ENCODE assay signal across 12 mouse cellular contexts in genomic region chr4:70531021-70531420, GRCm38 (mm10). TPM values are rescaled to one million over a fixed set of nuclear protein-coding genes. Genes with fewer than 3 reads are reported as not detected.
A peak's percentile ranks its signal among the peaks of the same experiment; 100 is the strongest.
DNase-seq lines count a peak whose midpoint lies in the region; ATAC-seq and TF ChIP-seq lines count a peak whose summit lies in the region.
"Had no signal": no experiment of that assay in that cellular context is flagged by ENCODE, and none has a peak within 500 bp of the region (broad histone marks: within the 10 kb centered on the region; RNA-seq: fewer than 3 reads in every experiment).

No protein-coding gene starts in this region.

- no peaks in the 10 kb centered on the region for H3K9me3 ChIP-seq in liver, embryonic 11.5 days (ENCODE audit: control insufficient read depth, low read length)
- no peaks in the 10 kb centered on the region for H3K9me3 ChIP-seq in forebrain, embryonic 16.5 days (ENCODE audit: control insufficient read depth, low read length)
- no peaks in the 10 kb centered on the region for H3K9me3 ChIP-seq in liver, postnatal 0 days (ENCODE audit: low read length)
- no peaks in the 10 kb centered on the region for H3K9me3 ChIP-seq in neural tube, embryonic 13.5 days
- H3K9me3 ChIP-seq in heart, embryonic 11.5 days (replicated peaks; ENCODE audit: control insufficient read depth, low read length): no peaks in the 10 kb centered on the region
- H3K9me3 ChIP-seq: heart, embryonic 10.5 days; kidney, embryonic 15.5 days had no signal

- TF ChIP-seq EP300 in liver, postnatal 0 days (IDR thresholded peaks at IDR 0.05; ENCODE audit: low read depth): peak; percentile 36; the same call in 1 of the 2 replicates

- H3K79me2 ChIP-seq in liver, adult 2 months (ENCODE audit: control insufficient read depth, insufficient read depth, low read length): peaks cover 3% of the 10 kb centered on the region; the same call in 1 of the 2 replicates

- peak overlapping the region; percentile 30; the same call in 1 of the 2 replicates for H3K27ac ChIP-seq in liver, adult 2 months (replicated peaks; ENCODE audit: insufficient read depth, low read depth, low read length)
- no peak overlapping the region for H3K27ac ChIP-seq in liver, embryonic 11.5 days (ENCODE audit: low read depth, low read length)
- H3K27ac ChIP-seq in forebrain, embryonic 16.5 days (ENCODE audit: low read length): no peak overlapping the region
- peak overlapping the region; percentile 91 for H3K27ac ChIP-seq in liver, postnatal 0 days (ENCODE audit: low read depth)
- H3K27ac ChIP-seq in neural tube, embryonic 13.5 days (replicated peaks): no peak overlapping the region
- H3K27ac ChIP-seq in heart, embryonic 11.5 days (ENCODE audit: low read depth, low read length): no peak overlapping the region
- H3K27ac ChIP-seq: heart, embryonic 10.5 days; kidney, embryonic 15.5 days had no signal

- no peak overlapping the region; the same call in 1 of the 2 replicates for H3K4me3 ChIP-seq in liver, adult 2 months (ENCODE audit: insufficient read depth, low read depth, low read length)
- no peak overlapping the region for H3K4me3 ChIP-seq in liver, embryonic 11.5 days (ENCODE audit: low read depth, low read length)
- peak overlapping the region; percentile 12 for H3K4me3 ChIP-seq in forebrain, embryonic 16.5 days (replicated peaks; ENCODE audit: low read length)
- H3K4me3 ChIP-seq in liver, postnatal 0 days (ENCODE audit: low read depth, low read length): 0 out of 2 replicates have a peak overlapping the region, but pooled peaks have one; percentile 9
- peak overlapping the region; percentile 25 for H3K4me3 ChIP-seq in neural tube, embryonic 13.5 days
- H3K4me3 ChIP-seq in heart, embryonic 11.5 days (ENCODE audit: low read depth, low read length): no peak overlapping the region
- H3K4me3 ChIP-seq: heart, embryonic 10.5 days; kidney, embryonic 15.5 days had no signal

- no peak for ATAC-seq in liver, embryonic 11.5 days (replicated peaks; ENCODE audit: low FRiP score)
- ATAC-seq in forebrain, embryonic 16.5 days: no peak
- ATAC-seq in liver, postnatal 0 days: peak; percentile 43
- ATAC-seq in neural tube, embryonic 13.5 days (ENCODE audit: low read depth): no peak
- no peak for ATAC-seq in heart, embryonic 11.5 days (replicated peaks; ENCODE audit: insufficient number of reproducible peaks, low FRiP score, low TSS enrichment)

- no peaks in the 10 kb centered on the region for H3K27me3 ChIP-seq in liver, adult 2 months (ENCODE audit: control insufficient read depth, insufficient read depth, low read length)
- H3K27me3 ChIP-seq in liver, embryonic 11.5 days (replicated peaks; ENCODE audit: control insufficient read depth, insufficient read depth, low read length): no peaks in the 10 kb centered on the region
- H3K27me3 ChIP-seq in forebrain, embryonic 16.5 days (replicated peaks; ENCODE audit: control insufficient read depth, insufficient read depth, low read length): no peaks in the 10 kb centered on the region
- H3K27me3 ChIP-seq in liver, postnatal 0 days (ENCODE audit: insufficient read depth, low read length): no peaks in the 10 kb centered on the region
- H3K27me3 ChIP-seq in neural tube, embryonic 13.5 days: no peaks in the 10 kb centered on the region
- H3K27me3 ChIP-seq in heart, embryonic 11.5 days (ENCODE audit: control insufficient read depth, insufficient read depth, low read length): no peaks in the 10 kb centered on the region
- H3K27me3 ChIP-seq: kidney, embryonic 15.5 days had no signal

- no peak for TF ChIP-seq CTCF in liver, adult 2 months (IDR thresholded peaks at IDR 0.05; ENCODE audit: low read depth, low read length)
- TF ChIP-seq CTCF in liver, postnatal 0 days (IDR thresholded peaks at IDR 0.05; ENCODE audit: low read depth): no peak

- no peaks in the 10 kb centered on the region for H3K36me3 ChIP-seq in liver, adult 2 months (ENCODE audit: control insufficient read depth, insufficient read depth, low read length)
- no peaks in the 10 kb centered on the region for H3K36me3 ChIP-seq in liver, embryonic 11.5 days (ENCODE audit: control insufficient read depth, insufficient read depth, low read length)
- no peaks in the 10 kb centered on the region for H3K36me3 ChIP-seq in forebrain, embryonic 16.5 days (ENCODE audit: control insufficient read depth, insufficient read depth)
- H3K36me3 ChIP-seq in liver, postnatal 0 days (replicated peaks; ENCODE audit: insufficient read depth, low read length): no peaks in the 10 kb centered on the region
- H3K36me3 ChIP-seq in neural tube, embryonic 13.5 days: no peaks in the 10 kb centered on the region
- H3K36me3 ChIP-seq in heart, embryonic 11.5 days (ENCODE audit: control insufficient read depth, insufficient read depth, low read length): no peaks in the 10 kb centered on the region
- H3K36me3 ChIP-seq: heart, embryonic 10.5 days; kidney, embryonic 15.5 days had no signal

- TF ChIP-seq POLR2A in liver, adult 2 months (IDR thresholded peaks at IDR 0.05; ENCODE audit: extremely low read depth, insufficient read depth, low read length): no peak

- H3K4me1 ChIP-seq in liver, adult 2 months (ENCODE audit: control insufficient read depth, insufficient read depth, low read length): peaks cover 10% of the 10 kb centered on the region
- peaks cover 8% of the 10 kb centered on the region for H3K4me1 ChIP-seq in liver, embryonic 11.5 days (replicated peaks; ENCODE audit: control insufficient read depth, insufficient read depth, low read length)
- H3K4me1 ChIP-seq in forebrain, embryonic 16.5 days (replicated peaks; ENCODE audit: control insufficient read depth, insufficient read depth, low read length): peaks cover 37% of the 10 kb centered on the region
- H3K4me1 ChIP-seq in liver, postnatal 0 days (ENCODE audit: insufficient read depth): peaks cover 17% of the 10 kb centered on the region
- H3K4me1 ChIP-seq in neural tube, embryonic 13.5 days (replicated peaks): peaks cover 65% of the 10 kb centered on the region
- peaks cover 6% of the 10 kb centered on the region; the same call in 1 of the 2 replicates for H3K4me1 ChIP-seq in heart, embryonic 11.5 days (ENCODE audit: control insufficient read depth, insufficient read depth, low read length)

- no peak overlapping the region; the same call in 1 of the 2 replicates for H3K4me2 ChIP-seq in liver, embryonic 11.5 days
- peak overlapping the region; percentile 50 for H3K4me2 ChIP-seq in forebrain, embryonic 16.5 days (ENCODE audit: low read length)
- peak overlapping the region; percentile 57 for H3K4me2 ChIP-seq in liver, postnatal 0 days (ENCODE audit: low read depth, low read length)
- H3K4me2 ChIP-seq in neural tube, embryonic 13.5 days: peak overlapping the region; percentile 55
- no peak overlapping the region for H3K4me2 ChIP-seq in heart, embryonic 11.5 days
- H3K4me2 ChIP-seq: kidney, embryonic 15.5 days had no signal

- 28% methylated on average over 1 of the region's 1 CpGs for WGBS in liver, adult 2 months
- 83% methylated on average over 1 of the region's 1 CpGs for WGBS in liver, embryonic 11.5 days
- WGBS in forebrain, embryonic 16.5 days: 65% methylated on average over 1 of the region's 1 CpGs
- WGBS in liver, postnatal 0 days (ENCODE audit: insufficient replicate concordance): 60% methylated on average over 1 of the region's 1 CpGs
- WGBS in neural tube, embryonic 13.5 days: 87% methylated on average over 1 of the region's 1 CpGs
- 95% methylated on average over 1 of the region's 1 CpGs for WGBS in heart, embryonic 11.5 days (ENCODE audit: insufficient replicate concordance)

- peak; percentile 89 for DNase-seq in liver, adult 2 months (ENCODE audit: extremely low read depth, low read depth, low spot score)
- DNase-seq in liver, embryonic 11.5 days (ENCODE audit: low spot score): no peak
- no peak for DNase-seq in liver, postnatal 0 days
- no peak for DNase-seq in thymus, postnatal 25 days
- DNase-seq in cerebellum, adult 9-10 months: no peak
- DNase-seq: cerebellum, postnatal 36 days; spleen, adult 18-20 months had no signal

- no peak overlapping the region for H3K9ac ChIP-seq in liver, adult 2 months (ENCODE audit: low read depth, low read length)
- H3K9ac ChIP-seq in liver, embryonic 11.5 days (ENCODE audit: low read depth, low read length): no peak overlapping the region
- no peak overlapping the region for H3K9ac ChIP-seq in forebrain, embryonic 16.5 days (replicated peaks; ENCODE audit: low read depth, low read length)
- peak overlapping the region; percentile 50 for H3K9ac ChIP-seq in liver, postnatal 0 days (replicated peaks)
- H3K9ac ChIP-seq in neural tube, embryonic 13.5 days: no peak overlapping the region
- H3K9ac ChIP-seq in heart, embryonic 11.5 days (ENCODE audit: low read depth, low read length): no peak overlapping the region
- H3K9ac ChIP-seq: kidney, embryonic 15.5 days had no signal

RNA-seq across cellular contexts. Expression of gene Megf9, which starts 3.8 kb away (rescaled TPM):
- total RNA-seq in liver, adult 2 months (2014; rRNA removed): 9.9 and 10.5 TPM in 2 replicates
- 8.6 and 16.1 TPM in 2 replicates for polyA plus RNA-seq in liver, adult 2 months (2012; rRNA removed)
- 5.0 and 6.0 TPM in 2 replicates for polyA plus RNA-seq in liver, embryonic 11.5 days (2014; fragmentation: Nextera tagmentation; extraction: Ambion mirVana)
- polyA plus RNA-seq in forebrain, embryonic 16.5 days (2015; fragmentation: Nextera tagmentation; extraction: Ambion mirVana): 32.0 and 38.4 TPM in 2 replicates
- polyA plus RNA-seq in liver, postnatal 0 days (2015; fragmentation: Nextera tagmentation; extraction: Ambion mirVana): 7.2 and 9.4 TPM in 2 replicates
- polyA plus RNA-seq in neural tube, embryonic 13.5 days (2015; fragmentation: Nextera tagmentation; extraction: Ambion mirVana): 26.7 and 28.0 TPM in 2 replicates
- polyA plus RNA-seq in heart, embryonic 11.5 days (2014; fragmentation: Nextera tagmentation; extraction: Ambion mirVana): 5.9 and 6.8 TPM in 2 replicates

Comparison
In these comparisons a context has a peak if more than half of its experiments do, and no peak if none do; other contexts are left out.
1. H3K27ac ChIP-seq: peak in liver, adult 2 months (single experiment) and liver, postnatal 0 days (single experiment); none in liver, embryonic 11.5 days (single experiment), forebrain, embryonic 16.5 days (single experiment), neural tube, embryonic 13.5 days (single experiment) and heart, embryonic 11.5 days (single experiment).
2. H3K4me3 ChIP-seq: peak in forebrain, embryonic 16.5 days (single experiment), liver, postnatal 0 days (single experiment) and neural tube, embryonic 13.5 days (single experiment); none in liver, adult 2 months (single experiment), liver, embryonic 11.5 days (single experiment) and heart, embryonic 11.5 days (single experiment).
3. H3K4me2 ChIP-seq: peak in forebrain, embryonic 16.5 days (single experiment), liver, postnatal 0 days (single experiment) and neural tube, embryonic 13.5 days (single experiment); none in liver, embryonic 11.5 days (single experiment) and heart, embryonic 11.5 days (single experiment).